Mouse (Mus musculus): ENCODE data around the gene Slamf9. TPM values are rescaled to one million over a fixed set of nuclear protein-coding genes. Genes with fewer than 3 reads are reported as not detected.
A peak's percentile ranks its signal among the peaks of the same experiment; 100 is the strongest.

Gene Slamf9
- total and polyA plus RNA-seq, 2 experiments from 2014 or later = 0.20 to 0.38 TPM

GRCm38 (mm10) chr1:172503111-172503997 is 28.2 kb downstream of the Slamf9 start:
- peak; percentile 56 for DNase-seq (ENCODE audit: low spot score)
- H3K27ac ChIP-seq (ENCODE audit: low read depth, low read length) = no peak overlapping the region; the same call in 1 of the 2 replicates
- H3K9me3 ChIP-seq (ENCODE audit: low read length) = no peaks in the 10 kb centered on the region
- no peaks in the 10 kb centered on the region for H3K36me3 ChIP-seq (ENCODE audit: insufficient read depth, low read length)
- ATAC-seq (ENCODE audit: low FRiP score) = no peak
- no peak for TF ChIP-seq CTCF (IDR thresholded peaks at IDR 0.05)
- H3K9ac ChIP-seq (replicated peaks; ENCODE audit: low read length, poor library complexity, severe bottlenecking) = no peak overlapping the region
- WGBS = 31% methylated on average over 14 of the region's 14 CpGs
- H3K4me3 ChIP-seq (ENCODE audit: low read depth, low read length) = no peak overlapping the region
- H3K27me3 ChIP-seq (ENCODE audit: insufficient read depth, low read length) = peaks cover 12% of the 10 kb centered on the region; the same call in 1 of the 2 replicates
- H3K4me1 ChIP-seq (ENCODE audit: insufficient read depth, low read length) = peaks cover 5% of the 10 kb centered on the region; the same call in 1 of the 2 replicates
- peak overlapping the region; percentile 20; the same call in 1 of the 2 replicates for H3K4me2 ChIP-seq (ENCODE audit: low read depth, low read length, poor library complexity, severe bottlenecking)

- H3K27ac ChIP-seq (ENCODE audit: low read depth, low read length) = no peak overlapping the region
- H3K9ac ChIP-seq (replicated peaks; ENCODE audit: low read length, poor library complexity, severe bottlenecking) = no peak overlapping the region
Observed at GRCm38 (mm10) chr1:172504756-172505155, 29.6 kb downstream of the Slamf9 start.

GRCm38 (mm10) chr1:172507001-172507400 is 31.8 kb downstream of the Slamf9 start:
- H3K9ac ChIP-seq (replicated peaks; ENCODE audit: low read length, poor library complexity, severe bottlenecking) = no peak overlapping the region
- H3K4me1 ChIP-seq (ENCODE audit: insufficient read depth, low read length) = no peaks in the 10 kb centered on the region
- DNase-seq (ENCODE audit: low spot score) (no peak), ATAC-seq (ENCODE audit: low FRiP score) (no peak)
- no peaks in the 10 kb centered on the region for H3K36me3 ChIP-seq (ENCODE audit: insufficient read depth, low read length)
- H3K4me3 ChIP-seq (ENCODE audit: low read depth, low read length) = no peak overlapping the region
- H3K27me3 ChIP-seq (ENCODE audit: insufficient read depth, low read length) = no peaks in the 10 kb centered on the region
- no peak overlapping the region for H3K27ac ChIP-seq (ENCODE audit: low read depth, low read length)
- no peak overlapping the region for H3K4me2 ChIP-seq (ENCODE audit: low read depth, low read length, poor library complexity, severe bottlenecking)
- H3K9me3 ChIP-seq (ENCODE audit: low read length) = no peaks in the 10 kb centered on the region
- 58% methylated on average over 5 of the region's 5 CpGs for WGBS
- TF ChIP-seq CTCF (IDR thresholded peaks at IDR 0.05) = no peak

More at GRCm38 (mm10) chr1:172504756-172505155, 29.6 kb downstream of the Slamf9 start:
- ATAC-seq (ENCODE audit: low FRiP score) = no peak
- DNase-seq (ENCODE audit: low spot score) = no peak
- no peaks in the 10 kb centered on the region for H3K9me3 ChIP-seq (ENCODE audit: low read length)
- no peaks in the 10 kb centered on the region for H3K36me3 ChIP-seq (ENCODE audit: insufficient read depth, low read length)
- H3K4me2 ChIP-seq (ENCODE audit: low read depth, low read length, poor library complexity, severe bottlenecking) = no peak overlapping the region
- TF ChIP-seq CTCF (IDR thresholded peaks at IDR 0.05) = no peak
- 74% methylated on average over 8 of the region's 8 CpGs for WGBS
- H3K4me3 ChIP-seq (ENCODE audit: low read depth, low read length) = no peak overlapping the region
- peaks cover 5% of the 10 kb centered on the region; the same call in 1 of the 2 replicates for H3K4me1 ChIP-seq (ENCODE audit: insufficient read depth, low read length)
- peaks cover 7% of the 10 kb centered on the region; the same call in 1 of the 2 replicates for H3K27me3 ChIP-seq (ENCODE audit: insufficient read depth, low read length)

GRCm38 (mm10) chr1:172507701-172508100 is 32.5 kb downstream of the Slamf9 start:
- DNase-seq (ENCODE audit: low spot score) (no peak), ATAC-seq (ENCODE audit: low FRiP score) (no peak)
- H3K9me3 ChIP-seq (ENCODE audit: low read length) = no peaks in the 10 kb centered on the region
- no peaks in the 10 kb centered on the region for H3K4me1 ChIP-seq (ENCODE audit: insufficient read depth, low read length)
- WGBS = 97% methylated on average over 3 of the region's 3 CpGs
- no peak overlapping the region for H3K27ac ChIP-seq (ENCODE audit: low read depth, low read length)
- H3K36me3 ChIP-seq (ENCODE audit: insufficient read depth, low read length) = no peaks in the 10 kb centered on the region
- no peak overlapping the region for H3K9ac ChIP-seq (replicated peaks; ENCODE audit: low read length, poor library complexity, severe bottlenecking)
- no peaks in the 10 kb centered on the region for H3K27me3 ChIP-seq (ENCODE audit: insufficient read depth, low read length)
- no peak overlapping the region for H3K4me2 ChIP-seq (ENCODE audit: low read depth, low read length, poor library complexity, severe bottlenecking)
- TF ChIP-seq CTCF (IDR thresholded peaks at IDR 0.05) = no peak
- H3K4me3 ChIP-seq (ENCODE audit: low read depth, low read length) = no peak overlapping the region

- H3K36me3 ChIP-seq (ENCODE audit: insufficient read depth, low read length) = no peaks in the 10 kb centered on the region
- no peaks in the 10 kb centered on the region for H3K27me3 ChIP-seq (ENCODE audit: insufficient read depth, low read length)
- no peak for TF ChIP-seq CTCF (IDR thresholded peaks at IDR 0.05)
- ATAC-seq (ENCODE audit: low FRiP score) = no peak
- 39% methylated on average over 2 of the region's 2 CpGs for WGBS
- H3K9me3 ChIP-seq (ENCODE audit: low read length) = no peaks in the 10 kb centered on the region
- H3K27ac ChIP-seq (ENCODE audit: low read depth, low read length) = no peak overlapping the region
- H3K4me3 ChIP-seq (ENCODE audit: low read depth, low read length) = no peak overlapping the region
- no peak for DNase-seq (ENCODE audit: low spot score)
- no peaks in the 10 kb centered on the region for H3K4me1 ChIP-seq (ENCODE audit: insufficient read depth, low read length)
- H3K9ac ChIP-seq (replicated peaks; ENCODE audit: low read length, poor library complexity, severe bottlenecking) = no peak overlapping the region
- no peak overlapping the region for H3K4me2 ChIP-seq (ENCODE audit: low read depth, low read length, poor library complexity, severe bottlenecking)
Observed at GRCm38 (mm10) chr1:172508172-172508571, 33.0 kb downstream of the Slamf9 start.

- Histone ChIP-seq H3K4me3 (ENCODE audit: low read depth, low read length) (no peak overlapping the region), H3K4me2 (ENCODE audit: low read depth, low read length, poor library complexity, severe bottlenecking) (no peak overlapping the region), H3K27ac (ENCODE audit: low read depth, low read length) (no peak overlapping the region), H3K36me3 (ENCODE audit: insufficient read depth, low read length) (no peaks in the 10 kb centered on the region), H3K27me3 (ENCODE audit: insufficient read depth, low read length) (no peaks in the 10 kb centered on the region), H3K9ac (replicated peaks; ENCODE audit: low read length, poor library complexity, severe bottlenecking) (no peak overlapping the region), H3K9me3 (ENCODE audit: low read length) (no peaks in the 10 kb centered on the region), H3K4me1 (ENCODE audit: insufficient read depth, low read length) (no peaks in the 10 kb centered on the region)
- WGBS = 82% methylated on average over 5 of the region's 5 CpGs
- DNase-seq (ENCODE audit: low spot score) = no peak
- no peak for TF ChIP-seq CTCF (IDR thresholded peaks at IDR 0.05)
- no peak for ATAC-seq (ENCODE audit: low FRiP score)
Observed at GRCm38 (mm10) chr1:172509235-172509634, 34.1 kb downstream of the Slamf9 start.
